Mouse (Mus musculus): ENCODE measurements at regions not wholly inside any gene's neighbourhood (a gene's known extent, or its start where the extent isn't known, plus 50 kb on each side); places are given as distances from the start of the nearest gene placed in this dataset.

DNA sequence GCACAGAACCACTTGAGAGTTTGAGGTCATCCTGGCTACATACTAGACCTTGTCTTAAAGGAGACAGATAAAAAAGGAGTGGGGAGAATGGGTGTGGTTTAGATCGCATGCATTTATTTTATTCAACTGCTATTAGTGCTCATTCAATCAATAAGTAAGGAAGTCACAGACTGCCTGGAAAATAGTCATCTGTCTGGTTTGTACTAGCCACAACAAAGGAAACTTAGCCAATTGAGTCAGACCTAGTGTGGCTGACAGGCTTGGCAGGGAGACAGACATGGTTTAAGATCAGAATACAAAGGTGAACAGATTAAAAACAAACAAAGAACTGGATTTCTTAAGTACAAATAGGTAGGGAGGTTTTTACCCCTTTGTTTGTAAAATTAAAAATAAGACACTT is 68.3 kb upstream of the Marcks start:
- no peak for DNase-seq

DNA sequence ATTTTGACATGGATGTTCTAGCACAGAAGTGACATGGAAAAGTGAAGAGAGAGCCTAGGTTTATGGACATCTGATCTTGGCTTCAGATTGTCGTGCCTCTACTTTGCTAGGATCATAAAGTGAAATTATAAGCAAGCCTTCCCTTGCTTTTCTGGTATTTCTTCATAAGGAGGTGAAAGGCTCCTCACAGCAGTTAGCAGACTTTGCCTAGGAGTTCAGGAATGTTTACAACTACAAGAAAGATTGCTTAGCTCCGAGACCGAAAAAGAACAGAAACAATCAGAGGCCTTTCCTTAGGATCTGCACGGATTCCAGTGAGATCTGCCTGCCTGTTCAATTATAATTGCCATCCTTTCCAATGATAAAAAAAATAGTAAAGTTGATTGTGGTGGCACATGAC is 67.8 kb upstream of the Marcks start:
- no peak for DNase-seq

GRCm38 (mm10) chr10:37203709-37204108 is 65.0 kb upstream of the Marcks start:
- DNase-seq = no peak

- no peak for DNase-seq
Measured at GRCm38 (mm10) chr10:37194798-37195453, 56.2 kb upstream of the Marcks start.

DNA sequence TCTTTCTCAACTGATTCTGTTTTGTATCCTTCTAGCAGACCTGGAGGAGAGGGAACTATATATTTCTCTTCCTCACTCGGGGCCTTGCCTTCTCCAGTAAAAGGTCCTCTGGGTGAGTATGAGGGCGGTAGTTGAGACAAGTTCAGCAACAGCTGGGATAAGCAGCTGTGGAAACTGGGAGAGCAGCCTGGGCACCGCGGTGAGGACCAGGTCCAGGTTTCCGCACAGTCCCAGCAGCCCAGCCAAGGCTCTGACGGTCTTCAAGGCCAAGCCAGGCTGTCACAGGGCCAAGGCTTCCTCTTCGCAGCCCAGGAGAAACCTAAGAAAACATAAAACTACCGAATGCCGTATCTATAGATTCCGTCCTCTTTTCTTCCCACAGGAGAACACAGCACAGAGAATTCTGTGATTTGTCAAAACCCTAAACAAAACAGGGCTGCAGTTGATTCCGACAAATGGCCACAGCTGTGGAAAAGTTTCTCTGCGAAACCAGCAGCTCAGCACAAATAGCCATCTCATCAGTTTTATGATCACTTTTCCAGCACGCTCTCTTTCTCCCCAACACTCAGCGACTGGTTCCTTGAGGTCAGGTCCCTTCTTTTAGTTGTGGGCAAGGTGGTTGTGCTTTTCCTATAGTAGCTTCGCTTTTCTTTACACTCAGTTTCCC is 55.5 kb upstream of the Marcks start:
- no peak for DNase-seq

GRCm38 (mm10) chr10:37192661-37193060 is 53.9 kb upstream of the Marcks start:
- no peak for DNase-seq

DNA sequence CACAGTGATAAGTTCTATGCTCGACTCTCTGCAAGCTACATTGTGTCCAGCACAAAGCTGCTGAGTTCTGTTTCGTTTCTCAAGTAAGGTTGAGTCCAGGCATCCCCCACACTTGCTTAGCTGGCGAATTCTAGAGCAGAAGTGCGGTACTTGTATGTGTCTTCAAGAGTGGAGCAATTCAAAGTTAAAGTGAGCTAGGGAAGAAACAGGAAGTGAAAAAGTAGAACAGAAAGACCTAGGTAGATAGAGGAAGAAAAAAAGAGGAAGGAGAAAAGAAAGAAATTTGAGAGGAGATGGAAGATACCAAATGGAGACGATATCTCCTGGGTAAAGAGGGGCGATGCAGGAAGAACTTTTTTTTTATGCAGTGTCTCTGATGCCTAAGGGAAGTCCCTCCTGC is 51.4 kb upstream of the Marcks start:
- DNase-seq = no peak

Measured in cerebellum, adult 18-20 months (tissue).